Mouse (Mus musculus) testis, adult 2 months (tissue): Measurements from ENCODE around the gene Lcmt1. TPM values are rescaled to one million over a fixed set of nuclear protein-coding genes. Genes with fewer than 3 reads are reported as not detected.

Experiments used
- H3K27ac ChIP-seq: fragments of 200-500 bp; 2 replicates; pipeline ENCODE4 v1.5.1; 2012; ENCODE audit warnings: low read depth, low read length; ENCODE audit not compliant: control insufficient read depth, insufficient read depth
- H3K27me3 ChIP-seq: fragments of 200-500 bp; 2 replicates; pipeline ENCODE4 v1.6.1; 2012; ENCODE audit warnings: mild to moderate bottlenecking, low read length, moderate library complexity; ENCODE audit not compliant: control insufficient read depth, insufficient read depth
- H3K36me3 ChIP-seq: fragments of 200-500 bp; 2 replicates; pipeline ENCODE4 v1.6.1; 2012; ENCODE audit warnings: mild to moderate bottlenecking, low read length; ENCODE audit not compliant: control insufficient read depth, insufficient read depth
- H3K4me1 ChIP-seq: fragments of 200-500 bp; 2 replicates; pipeline ENCODE4 v1.6.1; 2012; ENCODE audit warnings: low read length; ENCODE audit not compliant: control insufficient read depth, insufficient read depth
- H3K4me3 ChIP-seq: fragments of 200-500 bp; 2 replicates; pipeline ENCODE4 v1.5.1; 2012; ENCODE audit warnings: low read depth, mild to moderate bottlenecking, low read length, moderate library complexity, mixed read lengths; ENCODE audit not compliant: control insufficient read depth
- CTCF ChIP-seq: fragments of 200-500 bp; IDR thresholded peaks from 2 replicates; pipeline ENCODE4 v1.5.1; 2012; ENCODE audit warnings: low read depth, mild to moderate bottlenecking, inconsistent platforms, low read length, moderate library complexity; ENCODE audit not compliant: control insufficient read depth, insufficient read depth, insufficient replicate concordance
- POLR2A ChIP-seq: fragments of 200-500 bp; IDR thresholded peaks from 2 replicates; pipeline ENCODE4 v1.6.1; 2012; ENCODE audit warnings: low read depth, mild to moderate bottlenecking, inconsistent platforms, low read length, moderate library complexity; ENCODE audit not compliant: control insufficient read depth
- polyA plus RNA-seq: library from polyadenylated mRNA; depleted of rRNA; stranded (reverse); fragments of >200 nt; gene quantifications from 2 replicates; pipeline ENCODE4 v1.2.3, GENCODE M21; 2012; rRNA removed

Lcmt1 gene
- polyA plus RNA-seq, 1 experiment: 33.6 TPM

GRCm38 (mm10) chr7:123458309-123458708, 88.7 kb downstream of the Lcmt1 start:
- no peak overlapping the region for H3K4me3 ChIP-seq
- no peak overlapping the region for H3K27ac ChIP-seq
- TF ChIP-seq POLR2A (no peak), CTCF (no peak)
- H3K36me3 ChIP-seq: no peaks in the 10 kb centered on the region
- no peaks in the 10 kb centered on the region for H3K4me1 ChIP-seq
- H3K27me3 ChIP-seq: no peaks in the 10 kb centered on the region

DNA sequence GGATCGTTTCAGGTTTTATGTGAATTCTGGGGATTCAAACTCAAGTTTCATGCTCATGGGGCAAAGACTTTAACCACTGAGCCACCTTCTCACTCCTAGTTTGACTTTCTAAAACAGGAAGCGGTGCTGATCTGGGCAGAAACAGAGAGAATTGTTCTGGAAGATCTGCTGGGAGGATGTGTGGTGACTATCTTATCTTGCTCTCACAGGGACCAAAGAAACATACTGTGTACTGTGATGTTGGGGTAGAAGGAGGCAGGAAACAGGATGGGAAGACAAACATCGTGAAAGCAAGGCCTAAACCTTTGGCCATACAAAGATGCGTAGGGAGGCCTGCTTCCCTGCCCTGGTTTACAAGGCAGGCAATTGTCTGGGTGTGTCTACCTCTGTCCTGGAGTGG, 89.7 kb downstream of the Lcmt1 start:
- H3K27me3 ChIP-seq: no peaks in the 10 kb centered on the region
- no peaks in the 10 kb centered on the region for H3K4me1 ChIP-seq
- H3K36me3 ChIP-seq: no peaks in the 10 kb centered on the region
- H3K27ac ChIP-seq: no peak overlapping the region
- no peak for TF ChIP-seq CTCF
- no peak for TF ChIP-seq POLR2A
- H3K4me3 ChIP-seq: no peak overlapping the region

DNA sequence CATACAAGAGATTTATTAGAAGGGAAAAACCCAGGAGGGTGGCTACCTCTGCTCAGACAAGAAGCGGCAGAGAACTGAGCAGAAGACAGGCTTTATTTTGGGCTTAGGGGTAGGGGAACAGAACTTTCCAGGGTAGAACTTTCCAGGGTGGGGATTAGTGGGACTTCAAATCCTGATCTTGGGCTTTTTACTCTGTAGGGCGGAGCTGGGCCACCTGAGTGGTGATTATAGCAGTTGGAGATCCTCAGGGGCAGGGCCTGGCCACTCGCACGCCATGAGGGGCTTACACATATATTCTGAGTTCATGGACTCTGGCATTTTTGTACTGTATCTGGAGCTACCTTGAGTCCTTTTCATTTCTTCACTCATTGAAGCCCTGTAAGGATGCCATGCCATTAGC, 91.7 kb downstream of the Lcmt1 start:
- Histone ChIP-seq H3K27me3 (no peaks in the 10 kb centered on the region), H3K4me1 (no peaks in the 10 kb centered on the region), H3K36me3 (no peaks in the 10 kb centered on the region), H3K27ac (no peak overlapping the region), H3K4me3 (no peak overlapping the region)
- TF ChIP-seq POLR2A (no peak), CTCF (no peak)

DNA sequence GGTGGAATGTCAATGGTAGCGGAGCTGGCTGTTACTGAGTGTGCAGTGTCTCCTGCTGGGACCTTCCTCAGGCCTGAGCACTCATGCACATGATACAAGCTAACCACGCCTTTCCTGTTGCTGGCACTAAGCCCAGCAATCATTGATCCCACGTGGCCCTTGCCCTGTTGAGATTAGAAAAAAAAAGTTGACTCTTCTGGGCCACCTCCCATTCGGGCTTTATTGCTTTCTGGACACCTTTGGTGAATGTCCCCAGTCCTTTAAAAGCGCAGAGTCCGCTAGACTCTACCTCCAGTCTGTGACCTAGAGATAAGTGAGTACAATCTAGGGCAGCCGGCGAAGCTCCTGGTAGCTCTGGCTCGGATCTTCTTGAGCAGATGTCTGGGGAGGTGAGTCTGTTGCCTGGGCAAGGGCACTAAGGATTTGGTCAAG, 92.5 kb downstream of the Lcmt1 start, which contains the start of gene Aqp8:
TSS of gene Aqp8 (plus strand) at position 222 of the 432 bp plus-strand sequence.
- no peak for TF ChIP-seq POLR2A
- no peak for TF ChIP-seq CTCF
- Histone ChIP-seq H3K27me3 (no peaks in the 10 kb centered on the region), H3K4me3 (peak within 1 kb of the TSS; percentile 17), H3K4me1 (no peaks in the 10 kb centered on the region), H3K27ac (peak within 1 kb of the TSS; percentile 25; the same call in 1 of the 2 replicates), H3K36me3 (no peaks in the 10 kb centered on the region)

DNA sequence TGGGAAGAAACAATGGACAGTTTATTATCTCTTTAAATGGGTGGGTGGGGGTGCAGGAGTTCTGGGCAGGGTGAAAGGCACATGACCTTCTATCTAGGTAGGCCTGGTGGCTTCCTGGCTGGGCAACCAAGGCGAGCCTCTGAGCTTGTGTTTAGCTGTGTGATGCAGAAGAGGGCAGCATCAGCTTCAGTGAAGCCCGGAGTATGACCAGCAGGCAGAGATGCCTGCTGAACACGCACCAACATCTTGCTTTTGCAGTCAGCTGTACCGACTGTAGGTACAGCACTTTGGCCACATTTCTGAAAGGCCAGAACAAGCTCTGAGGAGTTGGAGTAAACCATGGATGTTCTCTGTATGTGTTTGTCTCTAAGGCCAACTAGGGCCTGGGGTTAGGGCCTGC, 94.0 kb downstream of the Lcmt1 start:
- Histone ChIP-seq H3K27me3 (no peaks in the 10 kb centered on the region), H3K36me3 (no peaks in the 10 kb centered on the region), H3K27ac (no peak overlapping the region), H3K4me1 (no peaks in the 10 kb centered on the region), H3K4me3 (no peak overlapping the region)
- TF ChIP-seq POLR2A (no peak), CTCF (no peak)

DNA sequence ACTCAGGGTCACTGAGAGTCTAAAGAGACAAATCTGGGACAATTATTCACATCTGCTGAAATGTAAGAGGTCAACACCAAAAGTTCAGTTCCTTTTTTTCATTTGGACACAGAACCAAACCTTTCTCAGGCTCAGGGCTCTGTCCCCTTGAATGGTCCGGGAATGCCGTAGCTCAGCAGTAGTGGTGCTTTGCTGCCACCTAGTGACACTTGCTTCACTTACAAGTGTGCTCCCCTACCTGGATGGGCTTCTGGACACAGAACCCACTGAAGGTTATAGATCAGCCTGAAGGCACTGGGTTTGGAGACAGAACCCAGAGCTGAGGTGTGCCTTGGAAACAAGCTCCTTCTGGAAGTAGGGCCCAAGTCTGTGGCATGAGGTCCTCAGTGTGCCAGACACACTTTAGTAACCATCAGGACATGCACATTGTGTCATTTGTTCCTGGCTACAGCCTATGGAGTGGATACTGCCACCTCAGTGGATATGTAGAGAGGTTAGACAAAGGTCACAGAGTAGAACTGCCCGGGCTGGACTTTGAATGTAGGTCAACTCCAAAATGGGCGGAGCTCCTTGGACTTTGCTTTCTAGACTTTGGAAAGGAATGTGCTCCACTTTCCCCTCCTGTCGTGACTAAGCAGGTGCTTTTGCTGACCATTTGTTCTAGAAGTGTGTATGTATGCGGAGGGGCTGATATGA, 96.3 kb downstream of the Lcmt1 start:
- Histone ChIP-seq H3K36me3 (no peaks in the 10 kb centered on the region), H3K27ac (no peak overlapping the region), H3K4me1 (no peaks in the 10 kb centered on the region), H3K4me3 (no peak overlapping the region), H3K27me3 (no peaks in the 10 kb centered on the region)
- TF ChIP-seq POLR2A (no peak), CTCF (peak; percentile 77; the same call in 1 of the 2 replicates)

DNA sequence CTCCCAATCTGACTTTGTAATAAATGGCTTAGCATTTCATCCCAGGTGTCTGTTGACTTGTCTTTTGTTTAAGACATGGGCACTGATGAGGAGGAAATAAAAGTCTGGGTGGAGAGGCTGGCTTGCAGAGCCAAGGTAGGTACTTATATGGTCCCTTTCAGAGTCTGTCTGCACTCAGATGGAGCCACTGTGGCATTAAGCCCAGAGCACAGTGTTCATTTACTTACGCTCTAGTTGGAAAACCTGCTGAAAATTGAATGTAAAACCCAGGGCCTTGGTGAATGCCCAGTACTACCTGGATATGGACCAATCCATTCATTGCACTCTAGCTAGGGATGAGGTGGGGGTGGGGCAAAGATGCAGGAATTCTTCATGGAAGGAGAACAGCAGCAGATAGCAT, 98.4 kb downstream of the Lcmt1 start:
- Histone ChIP-seq H3K27me3 (no peaks in the 10 kb centered on the region), H3K4me1 (no peaks in the 10 kb centered on the region), H3K36me3 (no peaks in the 10 kb centered on the region), H3K27ac (no peak overlapping the region), H3K4me3 (no peak overlapping the region)
- TF ChIP-seq POLR2A (no peak), CTCF (no peak)

Other genes starting within 250 kb of the Lcmt1 start
- gene Tnrc6a, start 245.9 kb upstream of the Lcmt1 start, polyA plus RNA-seq: 11.1 and 12.9 TPM in 2 replicates
- gene Slc5a11, start 155.0 kb upstream of the Lcmt1 start, polyA plus RNA-seq: 0.10 TPM in 1 of 2 replicates, not detected in the other
- 7.7 and 8.2 TPM in 2 replicates for gene Arhgap17, start 131 bp downstream of the Lcmt1 start, polyA plus RNA-seq
- 23.1 and 35.7 TPM in 2 replicates for gene Aqp8, start 92.5 kb downstream of the Lcmt1 start, polyA plus RNA-seq
- gene Zkscan2, start 130.7 kb downstream of the Lcmt1 start, polyA plus RNA-seq: 1.9 and 2.5 TPM in 2 replicates